Mouse (Mus musculus) intestine, postnatal 0 days (tissue): ENCODE data around the gene Sbf1. TPM values are rescaled to one million over a fixed set of nuclear protein-coding genes. Genes with fewer than 3 reads are reported as not detected.

ENCODE experiments used
- ATAC-seq: fragments of 200-750 bp; cut with Nextera tagmentation; 2 replicates; pipeline ENCODE4 v1.8.0; 2017; ENCODE audit warnings: mild to moderate bottlenecking, moderate TSS enrichment, moderate library complexity
- H3K27ac ChIP-seq: fragments of 300-500 bp; sonication (generic); 2 replicates; pipeline ENCODE4 v1.5.1; 2014; ENCODE audit warnings: mild to moderate bottlenecking, low read depth, low read length, moderate library complexity
- H3K27me3 ChIP-seq: fragments of 300-500 bp; sonication (generic); replicated peaks from 2 replicates; pipeline ENCODE4 v1.6.1; 2014; ENCODE audit warnings: low read length, mixed read lengths; ENCODE audit not compliant: control insufficient read depth, insufficient read depth
- H3K36me3 ChIP-seq: fragments of 300-500 bp; sonication (generic); 2 replicates; pipeline ENCODE4 v1.6.1; 2014; ENCODE audit warnings: mild to moderate bottlenecking, moderate library complexity; ENCODE audit not compliant: control insufficient read depth, insufficient read depth
- H3K4me1 ChIP-seq: fragments of 300-500 bp; sonication (generic); replicated peaks from 2 replicates; pipeline ENCODE4 v1.6.1; 2014; ENCODE audit warnings: antibody characterized with exemption, low read length, mixed read lengths; ENCODE audit not compliant: control insufficient read depth, insufficient read depth
- H3K4me2 ChIP-seq: fragments of 300-500 bp; sonication (generic); replicated peaks from 2 replicates; pipeline ENCODE4 v1.6.1; 2014; ENCODE audit warnings: low read depth, mild to moderate bottlenecking, moderate library complexity
- H3K4me3 ChIP-seq: fragments of 300-500 bp; sonication (generic); 2 replicates; pipeline ENCODE4 v1.5.1; 2014; ENCODE audit warnings: low read depth, low read length
- H3K9ac ChIP-seq: fragments of 300-500 bp; sonication (generic); 2 replicates; pipeline ENCODE4 v1.6.1; 2014; ENCODE audit warnings: mild to moderate bottlenecking, low read depth, low read length
- H3K9me3 ChIP-seq: fragments of 300-500 bp; sonication (generic); 2 replicates; pipeline ENCODE4 v1.6.1; 2016; ENCODE audit warnings: mixed run types; ENCODE audit not compliant: control insufficient read depth
- CTCF ChIP-seq: sonication (generic); IDR thresholded peaks from 2 replicates; pipeline ENCODE4 v1.5.1; 2016; ENCODE audit warnings: low read depth, mild to moderate bottlenecking, control low read depth, antibody characterized with exemption, moderate library complexity
- WGBS: fragments of 180-500 bp; shearing (Covaris S2); extraction: QIAGEN DNeasy Blood & Tissue Kit; methylation state at CpG from one replicate; pipeline ENCODE4 v1.1.7; 2014; 5-methylcytosine and 5-hydroxymethylcytosine counted together
- polyA plus RNA-seq: library from polyadenylated mRNA; unstranded; fragments of >200 nt; fragmentation: Nextera tagmentation; extraction: Ambion mirVana; gene quantifications from 2 replicates; pipeline ENCODE4 v1.2.1, GENCODE M21; 2015

Gene Sbf1
- polyA plus RNA-seq, 1 experiment from 2014 or later: 22.2 TPM

DNA sequence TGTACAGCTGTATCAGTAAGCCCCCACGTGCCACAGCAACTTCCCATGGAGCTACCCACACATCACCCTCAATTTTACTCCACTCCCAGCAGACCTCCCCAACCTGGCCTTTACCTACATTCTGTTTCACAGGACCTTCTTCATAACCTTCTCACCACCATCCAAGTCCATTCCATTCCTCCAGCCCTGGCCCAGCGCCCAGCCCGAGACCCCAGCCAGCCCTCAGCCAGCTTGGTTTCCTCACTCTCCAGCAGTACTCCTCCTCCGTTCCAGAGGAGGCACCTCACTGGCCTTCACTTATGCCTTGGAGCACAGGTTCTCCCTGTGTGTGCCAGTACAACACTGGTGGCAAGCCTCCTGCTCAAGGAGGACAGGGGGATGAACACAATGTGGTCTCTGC lies 1.8 kb downstream of the Sbf1 start:
- Histone ChIP-seq H3K9ac (no peak overlapping the region), H3K4me2 (peak overlapping the region; percentile 91; the same call in 1 of the 2 replicates), H3K4me3 (no peak overlapping the region), H3K27ac (no peak overlapping the region), H3K9me3 (no peaks in the 10 kb centered on the region), H3K27me3 (no peaks in the 10 kb centered on the region), H3K36me3 (no peaks in the 10 kb centered on the region), H3K4me1 (peaks cover 6% of the 10 kb centered on the region; the same call in 1 of the 2 replicates)
- WGBS: 67% methylated on average over 4 of the region's 4 CpGs
- ATAC-seq: no peak
- TF ChIP-seq CTCF: no peak

GRCm38 (mm10) chr15:89309962-89310498 lies 5.1 kb downstream of the Sbf1 start:
- no peak overlapping the region for H3K9ac ChIP-seq
- 54% methylated on average over 6 of the region's 6 CpGs for WGBS
- ATAC-seq: no peak
- no peaks in the 10 kb centered on the region for H3K27me3 ChIP-seq
- H3K9me3 ChIP-seq: no peaks in the 10 kb centered on the region
- no peak overlapping the region for H3K4me2 ChIP-seq
- H3K4me3 ChIP-seq: no peak overlapping the region
- no peak for TF ChIP-seq CTCF
- H3K27ac ChIP-seq: no peak overlapping the region
- peaks cover 6% of the 10 kb centered on the region; the same call in 1 of the 2 replicates for H3K4me1 ChIP-seq
- H3K36me3 ChIP-seq: peaks cover 16% of the 10 kb centered on the region; the same call in 1 of the 2 replicates

- no peaks in the 10 kb centered on the region for H3K9me3 ChIP-seq
- no peak for TF ChIP-seq CTCF
- H3K4me2 ChIP-seq: no peak overlapping the region
- no peak overlapping the region for H3K4me3 ChIP-seq
- peaks cover 29% of the 10 kb centered on the region for H3K36me3 ChIP-seq
- H3K4me1 ChIP-seq: no peaks in the 10 kb centered on the region; the same call in 1 of the 2 replicates
- ATAC-seq: no peak
- H3K27me3 ChIP-seq: no peaks in the 10 kb centered on the region
- 71% methylated on average over 7 of the region's 7 CpGs for WGBS
- H3K9ac ChIP-seq: no peak overlapping the region
- no peak overlapping the region for H3K27ac ChIP-seq
Measured at GRCm38 (mm10) chr15:89308406-89309139, 6.5 kb downstream of the Sbf1 start.

DNA sequence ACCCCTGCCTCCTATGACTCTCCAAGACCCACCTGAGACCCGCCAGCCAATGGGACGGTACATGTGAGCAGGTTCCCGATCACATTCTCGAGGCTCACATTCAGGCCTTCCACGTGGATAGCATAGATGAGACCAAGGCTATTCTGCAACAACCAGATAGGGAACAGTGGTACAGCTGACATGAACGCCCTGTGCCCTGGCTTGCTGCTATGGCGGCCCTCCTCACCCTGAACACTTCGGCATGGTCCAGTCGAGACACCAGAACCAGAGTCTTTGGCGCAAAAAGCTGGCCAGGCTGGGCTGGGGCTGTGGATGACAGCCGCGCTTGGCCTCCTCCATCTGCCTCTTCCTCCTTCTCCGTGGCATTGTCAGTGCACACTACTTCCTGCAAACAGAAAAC lies 7.7 kb downstream of the Sbf1 start:
- WGBS: 86% methylated on average over 13 of the region's 13 CpGs
- no peak overlapping the region for H3K9ac ChIP-seq
- H3K4me1 ChIP-seq: no peaks in the 10 kb centered on the region
- no peak for TF ChIP-seq CTCF
- no peak overlapping the region for H3K4me2 ChIP-seq
- ATAC-seq: no peak
- H3K4me3 ChIP-seq: no peak overlapping the region
- H3K9me3 ChIP-seq: no peaks in the 10 kb centered on the region
- H3K36me3 ChIP-seq: peaks cover 40% of the 10 kb centered on the region
- no peak overlapping the region for H3K27ac ChIP-seq
- H3K27me3 ChIP-seq: no peaks in the 10 kb centered on the region

GRCm38 (mm10) chr15:89305966-89306365 lies 9.1 kb downstream of the Sbf1 start:
- 79% methylated on average over 1 of the region's 1 CpGs for WGBS
- H3K36me3 ChIP-seq: peaks cover 55% of the 10 kb centered on the region

DNA sequence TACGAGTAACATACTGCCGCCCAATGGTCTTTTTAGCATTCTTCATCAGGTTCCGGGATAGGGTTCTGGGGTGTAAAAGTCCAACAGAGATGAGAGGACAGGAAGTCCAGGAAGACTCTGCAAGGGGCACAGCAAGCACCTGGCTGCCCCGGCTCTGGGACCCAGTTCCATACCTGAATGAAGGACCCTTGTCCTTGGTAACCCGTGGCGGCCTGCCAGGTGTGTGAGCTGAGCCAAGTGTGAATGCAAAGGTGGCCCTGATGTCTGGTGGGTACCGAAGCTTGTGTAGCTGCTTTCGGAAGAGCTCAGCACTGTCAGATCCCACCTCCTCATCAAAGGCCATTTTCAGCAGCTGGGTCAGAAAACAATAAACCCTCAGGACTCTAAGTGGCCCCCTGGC lies 14.5 kb downstream of the Sbf1 start:
- H3K9ac ChIP-seq: no peak overlapping the region
- no peak overlapping the region for H3K27ac ChIP-seq
- no peak overlapping the region for H3K4me3 ChIP-seq
- ATAC-seq: no peak
- TF ChIP-seq CTCF: no peak
- H3K36me3 ChIP-seq: peaks cover 69% of the 10 kb centered on the region
- H3K27me3 ChIP-seq: no peaks in the 10 kb centered on the region
- no peaks in the 10 kb centered on the region for H3K4me1 ChIP-seq
- WGBS: 97% methylated on average over 8 of the region's 8 CpGs
- no peaks in the 10 kb centered on the region for H3K9me3 ChIP-seq
- H3K4me2 ChIP-seq: no peak overlapping the region

More at GRCm38 (mm10) chr15:89305966-89306365, 9.1 kb downstream of the Sbf1 start:
- no peaks in the 10 kb centered on the region for H3K27me3 ChIP-seq
- H3K4me1 ChIP-seq: no peaks in the 10 kb centered on the region
- no peak overlapping the region for H3K9ac ChIP-seq
- no peak overlapping the region for H3K4me2 ChIP-seq
- no peak overlapping the region for H3K27ac ChIP-seq
- no peak overlapping the region for H3K4me3 ChIP-seq
- H3K9me3 ChIP-seq: no peaks in the 10 kb centered on the region
- no peak for TF ChIP-seq CTCF
- no peak for ATAC-seq
